Mouse (Mus musculus): ENCODE data around the gene Klf17. TPM values are rescaled to one million over a fixed set of nuclear protein-coding genes. Genes with fewer than 3 reads are reported as not detected.
A peak's percentile ranks its signal among the peaks of the same experiment; 100 is the strongest.

Gene Klf17
- polyA plus RNA-seq, 1 experiment from 2014 or later, result not detected

DNA sequence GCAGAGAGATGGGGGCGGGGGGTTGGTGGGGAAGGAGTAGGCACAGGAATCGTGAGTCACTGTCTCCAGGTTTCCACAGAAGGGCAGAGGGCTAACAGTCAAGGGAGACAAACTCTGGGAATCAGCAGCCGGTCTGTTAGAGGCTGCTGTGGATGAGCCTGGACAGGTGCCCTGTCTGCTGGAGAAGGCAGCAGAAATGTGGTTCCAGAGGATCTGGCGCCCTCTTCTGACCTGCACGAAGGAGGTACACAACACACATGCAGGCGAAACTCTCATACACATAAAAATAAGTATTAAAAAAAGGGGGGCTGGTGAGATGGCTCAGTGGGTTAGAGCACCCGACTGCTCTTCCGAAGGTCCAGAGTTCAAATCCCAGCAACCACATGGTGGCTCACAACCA is 27.9 kb downstream of the Klf17 start:
- ATAC-seq (no peak), DNase-seq (peak; percentile 18)
- H3K4me1 ChIP-seq (ENCODE audit: insufficient read depth), result no peaks in the 10 kb centered on the region
- no peak overlapping the region for H3K4me2 ChIP-seq (ENCODE audit: low read depth, low read length)
- TF ChIP-seq CTCF (IDR thresholded peaks at IDR 0.05; ENCODE audit: low read depth) (peak; percentile 39), EP300 (IDR thresholded peaks at IDR 0.05; ENCODE audit: low read depth) (no peak)
- H3K27ac ChIP-seq (ENCODE audit: low read depth), result no peak overlapping the region
- H3K9ac ChIP-seq (replicated peaks), result no peak overlapping the region
- no peak overlapping the region for H3K4me3 ChIP-seq (ENCODE audit: low read depth, low read length)
- no peaks in the 10 kb centered on the region for H3K36me3 ChIP-seq (replicated peaks; ENCODE audit: insufficient read depth, low read length)
- no peaks in the 10 kb centered on the region for H3K27me3 ChIP-seq (ENCODE audit: insufficient read depth, low read length)
- 54% methylated on average over 8 of the region's 8 CpGs for WGBS (ENCODE audit: insufficient replicate concordance)
- H3K9me3 ChIP-seq (ENCODE audit: low read length), result no peaks in the 10 kb centered on the region

- H3K36me3 ChIP-seq (replicated peaks; ENCODE audit: insufficient read depth, low read length), result no peaks in the 10 kb centered on the region
- H3K9ac ChIP-seq (replicated peaks), result no peak overlapping the region
- H3K4me1 ChIP-seq (ENCODE audit: insufficient read depth), result no peaks in the 10 kb centered on the region
- no peaks in the 10 kb centered on the region for H3K27me3 ChIP-seq (ENCODE audit: insufficient read depth, low read length)
- H3K4me3 ChIP-seq (ENCODE audit: low read depth, low read length), result no peak overlapping the region
- DNase-seq, result no peak
- H3K27ac ChIP-seq (ENCODE audit: low read depth), result no peak overlapping the region
- TF ChIP-seq CTCF (IDR thresholded peaks at IDR 0.05; ENCODE audit: low read depth) (no peak), EP300 (IDR thresholded peaks at IDR 0.05; ENCODE audit: low read depth) (no peak)
- no peaks in the 10 kb centered on the region for H3K9me3 ChIP-seq (ENCODE audit: low read length)
- no peak for ATAC-seq
- whole genome bisulfite sequencing (ENCODE audit: insufficient replicate concordance), result 68% methylated on average over 3 of the region's 3 CpGs
- no peak overlapping the region for H3K4me2 ChIP-seq (ENCODE audit: low read depth, low read length)
These were observed 33.5 kb downstream of the Klf17 start for GRCm38 (mm10) chr4:117731926-117732325.

DNA sequence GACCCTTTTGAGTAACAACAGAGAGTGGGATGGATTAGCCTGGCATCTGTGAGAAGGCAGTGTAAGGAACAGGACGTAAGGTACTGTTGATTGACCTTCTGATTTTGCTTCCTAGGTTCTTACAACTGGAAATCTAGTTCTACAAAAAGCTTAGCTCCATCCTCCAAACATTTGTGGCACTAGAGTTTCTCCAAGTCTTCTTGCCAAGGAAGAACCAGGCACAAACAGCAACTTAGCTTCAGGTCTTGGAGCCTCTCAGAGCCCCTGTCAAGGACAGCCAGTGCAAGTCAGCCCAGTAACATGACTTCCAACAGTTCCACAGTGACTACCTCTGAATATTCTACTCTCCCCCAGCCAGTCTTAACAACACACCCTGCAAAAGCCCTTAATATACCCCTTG is 41.3 kb downstream of the Klf17 start, which contains the start of gene Gm12845:
Gm12845 (plus strand) TSS at position 301 of the 400 bp plus-strand sequence.
- TF ChIP-seq EP300 (IDR thresholded peaks at IDR 0.05; ENCODE audit: low read depth) (no peak), CTCF (IDR thresholded peaks at IDR 0.05; ENCODE audit: low read depth) (no peak)
- Histone ChIP-seq H3K4me2 (ENCODE audit: low read depth, low read length) (no peak within 1 kb of the TSS), H3K9me3 (ENCODE audit: low read length) (no peaks in the 10 kb centered on the region), H3K4me3 (ENCODE audit: low read depth, low read length) (no peak within 1 kb of the TSS), H3K4me1 (ENCODE audit: insufficient read depth) (no peaks in the 10 kb centered on the region), H3K9ac (replicated peaks) (no peak within 1 kb of the TSS), H3K36me3 (replicated peaks; ENCODE audit: insufficient read depth, low read length) (no peaks in the 10 kb centered on the region), H3K27ac (ENCODE audit: low read depth) (no peak within 1 kb of the TSS), H3K27me3 (ENCODE audit: insufficient read depth, low read length) (no peaks in the 10 kb centered on the region)
- DNase-seq, result no peak
- WGBS (ENCODE audit: insufficient replicate concordance), result 88% methylated on average over 1 of the region's 1 CpGs
- ATAC-seq, result no peak

- no peak overlapping the region for H3K27ac ChIP-seq (ENCODE audit: low read depth)
- H3K4me1 ChIP-seq (ENCODE audit: insufficient read depth), result no peaks in the 10 kb centered on the region
- 57% methylated on average over 6 of the region's 6 CpGs for WGBS (ENCODE audit: insufficient replicate concordance)
- H3K27me3 ChIP-seq (ENCODE audit: insufficient read depth, low read length), result no peaks in the 10 kb centered on the region
- TF ChIP-seq EP300 (IDR thresholded peaks at IDR 0.05; ENCODE audit: low read depth) (no peak), CTCF (IDR thresholded peaks at IDR 0.05; ENCODE audit: low read depth) (no peak)
- H3K9ac ChIP-seq (replicated peaks), result no peak overlapping the region
- H3K9me3 ChIP-seq (ENCODE audit: low read length), result no peaks in the 10 kb centered on the region
- DNase-seq (no peak), ATAC-seq (no peak)
- H3K36me3 ChIP-seq (replicated peaks; ENCODE audit: insufficient read depth, low read length), result no peaks in the 10 kb centered on the region
- no peak overlapping the region for H3K4me2 ChIP-seq (ENCODE audit: low read depth, low read length)
- H3K4me3 ChIP-seq (ENCODE audit: low read depth, low read length), result no peak overlapping the region
These were observed 51.9 kb downstream of the Klf17 start for GRCm38 (mm10) chr4:117713303-117714098.

DNA sequence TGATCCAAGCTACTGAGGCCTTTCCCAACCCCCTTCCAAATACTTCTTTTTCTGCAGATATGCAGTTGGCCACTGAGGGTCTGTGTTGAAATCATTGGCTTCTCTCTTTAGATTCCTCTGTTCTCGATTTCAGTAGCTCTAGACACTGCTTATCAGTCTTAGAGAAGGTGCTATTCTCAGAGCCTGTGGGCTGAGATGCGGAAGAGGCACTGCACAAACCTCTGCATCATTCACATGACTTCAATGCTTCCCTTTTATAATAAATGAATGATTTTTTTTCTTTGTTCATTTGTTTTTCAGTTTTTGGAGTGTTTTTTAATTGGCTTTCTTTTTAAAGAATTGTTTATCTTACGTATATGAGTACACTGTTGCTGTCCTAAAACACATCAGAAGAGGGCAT is 53.1 kb downstream of the Klf17 start:
- ATAC-seq (no peak), DNase-seq (no peak)
- H3K9me3 ChIP-seq (ENCODE audit: low read length), result no peaks in the 10 kb centered on the region
- no peak overlapping the region for H3K4me2 ChIP-seq (ENCODE audit: low read depth, low read length)
- WGBS (ENCODE audit: insufficient replicate concordance), result 65% methylated on average over 3 of the region's 3 CpGs
- H3K27ac ChIP-seq (ENCODE audit: low read depth), result no peak overlapping the region
- H3K36me3 ChIP-seq (replicated peaks; ENCODE audit: insufficient read depth, low read length), result no peaks in the 10 kb centered on the region
- no peak overlapping the region for H3K9ac ChIP-seq (replicated peaks)
- no peaks in the 10 kb centered on the region for H3K4me1 ChIP-seq (ENCODE audit: insufficient read depth)
- no peaks in the 10 kb centered on the region for H3K27me3 ChIP-seq (ENCODE audit: insufficient read depth, low read length)
- no peak overlapping the region for H3K4me3 ChIP-seq (ENCODE audit: low read depth, low read length)
- no peak for TF ChIP-seq CTCF (IDR thresholded peaks at IDR 0.05; ENCODE audit: low read depth)
- TF ChIP-seq EP300 (IDR thresholded peaks at IDR 0.05; ENCODE audit: low read depth), result no peak

- ATAC-seq (no peak), DNase-seq (no peak)
- Histone ChIP-seq H3K4me3 (ENCODE audit: low read depth, low read length) (no peak overlapping the region), H3K9ac (replicated peaks) (no peak overlapping the region), H3K4me2 (ENCODE audit: low read depth, low read length) (no peak overlapping the region), H3K36me3 (replicated peaks; ENCODE audit: insufficient read depth, low read length) (no peaks in the 10 kb centered on the region), H3K4me1 (ENCODE audit: insufficient read depth) (no peaks in the 10 kb centered on the region), H3K9me3 (ENCODE audit: low read length) (no peaks in the 10 kb centered on the region), H3K27me3 (ENCODE audit: insufficient read depth, low read length) (no peaks in the 10 kb centered on the region), H3K27ac (ENCODE audit: low read depth) (no peak overlapping the region)
- TF ChIP-seq EP300 (IDR thresholded peaks at IDR 0.05; ENCODE audit: low read depth) (no peak), CTCF (IDR thresholded peaks at IDR 0.05; ENCODE audit: low read depth) (no peak)
- 57% methylated on average over 3 of the region's 3 CpGs for WGBS (ENCODE audit: insufficient replicate concordance)
These were observed 56.5 kb downstream of the Klf17 start for GRCm38 (mm10) chr4:117708780-117709550.

Other genes with a start within 250 kb of the Klf17 start
- gene Eri3, start 215.3 kb downstream of the Klf17 start, polyA plus RNA-seq (2015; fragmentation: Nextera tagmentation; extraction: Ambion mirVana), result 27.8 and 30.5 TPM in 2 replicates
- 14.6 TPM in 2 replicates for gene Dmap1, start 83.4 kb downstream of the Klf17 start, polyA plus RNA-seq (2015; fragmentation: Nextera tagmentation; extraction: Ambion mirVana)
- gene Gm12845, start 41.2 kb downstream of the Klf17 start, polyA plus RNA-seq (2015; fragmentation: Nextera tagmentation; extraction: Ambion mirVana), result not detected in 2 replicates
- gene Slc6a9, start 68.9 kb upstream of the Klf17 start, polyA plus RNA-seq (2015; fragmentation: Nextera tagmentation; extraction: Ambion mirVana), result 16.0 and 19.5 TPM in 2 replicates
- gene Ccdc24, start 106.9 kb upstream of the Klf17 start, polyA plus RNA-seq (2015; fragmentation: Nextera tagmentation; extraction: Ambion mirVana), result 0.15 and 0.34 TPM in 2 replicates
- gene B4galt2, start 117.8 kb upstream of the Klf17 start, polyA plus RNA-seq (2015; fragmentation: Nextera tagmentation; extraction: Ambion mirVana), result 0.63 and 0.67 TPM in 2 replicates
- gene Atp6v0b, start 121.7 kb upstream of the Klf17 start, polyA plus RNA-seq (2015; fragmentation: Nextera tagmentation; extraction: Ambion mirVana), result 149 and 164 TPM in 2 replicates
- gene Dph2, start 126.4 kb upstream of the Klf17 start, polyA plus RNA-seq (2015; fragmentation: Nextera tagmentation; extraction: Ambion mirVana), result 3.5 and 4.5 TPM in 2 replicates
- 7.5 and 7.7 TPM in 2 replicates for gene Ipo13, start 149.4 kb upstream of the Klf17 start, polyA plus RNA-seq (2015; fragmentation: Nextera tagmentation; extraction: Ambion mirVana)
- 0.88 TPM in 2 replicates for gene Artn, start 164.1 kb upstream of the Klf17 start, polyA plus RNA-seq (2015; fragmentation: Nextera tagmentation; extraction: Ambion mirVana)

All from liver, postnatal 0 days (tissue).